Mouse (Mus musculus) liver, postnatal 0 days (tissue): ENCODE results near the gene Camta1. TPM values are rescaled to one million over a fixed set of nuclear protein-coding genes. Genes with fewer than 3 reads are reported as not detected.

ENCODE experiments used
- ATAC-seq: fragments of 200-750 bp; cut with Nextera tagmentation; 2 replicates; pipeline ENCODE4 v1.8.0; 2017; ENCODE audit warnings: mild to moderate bottlenecking, moderate library complexity
- DNase-seq: peaks from one replicate; pipeline ENCODE4 v3.0.0-alpha.2; 2016
- H3K27ac ChIP-seq: fragments of 300-500 bp; sonication (generic); 2 replicates; pipeline ENCODE4 v1.5.1; 2014; ENCODE audit warnings: antibody characterized with exemption, moderate library complexity, mild to moderate bottlenecking, low read depth
- H3K27me3 ChIP-seq: fragments of 300-500 bp; sonication (generic); 2 replicates; pipeline ENCODE4 v1.6.1; 2014; ENCODE audit warnings: low read length, control low read depth, mixed read lengths; ENCODE audit not compliant: insufficient read depth
- H3K36me3 ChIP-seq: fragments of 300-500 bp; sonication (generic); replicated peaks from 2 replicates; pipeline ENCODE4 v1.6.1; 2014; ENCODE audit warnings: mild to moderate bottlenecking, control low read depth, low read length, moderate library complexity, mixed read lengths; ENCODE audit not compliant: insufficient read depth
- H3K4me1 ChIP-seq: fragments of 300-500 bp; sonication (generic); 2 replicates; pipeline ENCODE4 v1.6.1; 2014; ENCODE audit warnings: antibody characterized with exemption, mild to moderate bottlenecking, control low read depth; ENCODE audit not compliant: insufficient read depth
- H3K4me2 ChIP-seq: fragments of 300-500 bp; sonication (generic); 2 replicates; pipeline ENCODE4 v1.6.1; 2014; ENCODE audit warnings: low read depth, mild to moderate bottlenecking, low read length, moderate library complexity, mixed read lengths
- H3K4me3 ChIP-seq: fragments of 300-500 bp; sonication (generic); 2 replicates; pipeline ENCODE4 v1.5.1; 2014; ENCODE audit warnings: low read depth, low read length
- H3K9ac ChIP-seq: fragments of 300-500 bp; sonication (generic); replicated peaks from 2 replicates; pipeline ENCODE4 v1.6.1; 2014; ENCODE audit warnings: mild to moderate bottlenecking, moderate library complexity
- H3K9me3 ChIP-seq: fragments of 300-500 bp; sonication (generic); 2 replicates; pipeline ENCODE4 v1.6.1; 2016; ENCODE audit warnings: mild to moderate bottlenecking, control low read depth, low read length, mixed read lengths
- CTCF ChIP-seq: sonication (generic); IDR thresholded peaks from 2 replicates; pipeline ENCODE4 v1.5.1; 2016; ENCODE audit warnings: antibody characterized with exemption, low read depth
- EP300 ChIP-seq: IDR thresholded peaks from 2 replicates; pipeline ENCODE4 v1.6.1; 2016; ENCODE audit warnings: antibody characterized with exemption, low read depth, mild to moderate bottlenecking
- WGBS: fragments of 180-500 bp; shearing (Covaris S2); extraction: QIAGEN DNeasy Blood & Tissue Kit; methylation state at CpG from one replicate; pipeline ENCODE4 v1.1.7; 2014; ENCODE audit not compliant: insufficient replicate concordance; 5-methylcytosine and 5-hydroxymethylcytosine counted together
- polyA plus RNA-seq: library from polyadenylated mRNA; unstranded; fragments of >200 nt; fragmentation: Nextera tagmentation; extraction: Ambion mirVana; gene quantifications from 2 replicates; pipeline ENCODE4 v1.2.1, GENCODE M21; 2015

Gene Camta1
- polyA plus RNA-seq, 1 experiment from 2014 or later, result 48.3 TPM

GRCm38 (mm10) chr4:151895624-151896023 lies 33.9 kb upstream of the Camta1 start:
- H3K36me3 ChIP-seq, result no peaks in the 10 kb centered on the region
- TF ChIP-seq EP300 (no peak), CTCF (no peak)
- no peak overlapping the region for H3K4me3 ChIP-seq
- no peaks in the 10 kb centered on the region for H3K27me3 ChIP-seq
- no peaks in the 10 kb centered on the region for H3K9me3 ChIP-seq
- ATAC-seq, result no peak
- no peak overlapping the region for H3K4me2 ChIP-seq
- no peak overlapping the region for H3K27ac ChIP-seq
- H3K9ac ChIP-seq, result no peak overlapping the region
- DNase-seq, result no peak
- 86% methylated on average over 7 of the region's 7 CpGs for WGBS
- H3K4me1 ChIP-seq, result no peaks in the 10 kb centered on the region

GRCm38 (mm10) chr4:151894926-151895325 lies 33.2 kb upstream of the Camta1 start:
- no peak overlapping the region for H3K4me2 ChIP-seq
- H3K27ac ChIP-seq, result no peak overlapping the region
- DNase-seq (no peak), ATAC-seq (no peak)
- H3K27me3 ChIP-seq, result no peaks in the 10 kb centered on the region
- no peak for TF ChIP-seq EP300
- TF ChIP-seq CTCF, result no peak
- H3K4me1 ChIP-seq, result no peaks in the 10 kb centered on the region
- H3K9ac ChIP-seq, result no peak overlapping the region
- H3K9me3 ChIP-seq, result no peaks in the 10 kb centered on the region
- no peak overlapping the region for H3K4me3 ChIP-seq
- WGBS, result 86% methylated on average over 12 of the region's 12 CpGs
- H3K36me3 ChIP-seq, result no peaks in the 10 kb centered on the region

- Histone ChIP-seq H3K9ac (no peak overlapping the region), H3K4me2 (no peak overlapping the region), H3K27ac (no peak overlapping the region), H3K27me3 (no peaks in the 10 kb centered on the region), H3K9me3 (no peaks in the 10 kb centered on the region), H3K4me1 (no peaks in the 10 kb centered on the region), H3K4me3 (no peak overlapping the region), H3K36me3 (no peaks in the 10 kb centered on the region)
- WGBS, result 72% methylated on average over 6 of the region's 6 CpGs
- no peak for DNase-seq
- no peak for ATAC-seq
- TF ChIP-seq EP300 (no peak), CTCF (peak; percentile 25)
Measured at GRCm38 (mm10) chr4:151893241-151893640, 31.6 kb upstream of the Camta1 start.

- TF ChIP-seq EP300, result no peak
- Histone ChIP-seq H3K9ac (no peak overlapping the region), H3K36me3 (no peaks in the 10 kb centered on the region), H3K4me1 (no peaks in the 10 kb centered on the region), H3K4me3 (no peak overlapping the region), H3K9me3 (peaks cover 5% of the 10 kb centered on the region), H3K27me3 (no peaks in the 10 kb centered on the region), H3K4me2 (no peak overlapping the region), H3K27ac (no peak overlapping the region)
- DNase-seq (no peak), ATAC-seq (no peak)
- WGBS, result 88% methylated on average over 12 of the region's 12 CpGs
Measured at GRCm38 (mm10) chr4:151881590-151881989, 19.9 kb upstream of the Camta1 start.

- no peak for ATAC-seq
- WGBS, result 77% methylated on average over 5 of the region's 5 CpGs
- H3K4me3 ChIP-seq, result no peak overlapping the region
Measured at GRCm38 (mm10) chr4:151880044-151880690, 18.5 kb upstream of the Camta1 start.

GRCm38 (mm10) chr4:151876400-151876799 lies 14.7 kb upstream of the Camta1 start:
- DNase-seq, result no peak
- peaks cover 5% of the 10 kb centered on the region for H3K9me3 ChIP-seq
- H3K4me3 ChIP-seq, result no peak overlapping the region
- 42% methylated on average over 14 of the region's 14 CpGs for WGBS
- H3K27me3 ChIP-seq, result 0 out of 2 replicates have a peak, but pooled peaks cover 2% of the 10 kb centered on the region
- ATAC-seq, result no peak
- no peak overlapping the region for H3K4me2 ChIP-seq
- H3K36me3 ChIP-seq, result no peaks in the 10 kb centered on the region
- no peak overlapping the region for H3K27ac ChIP-seq
- no peaks in the 10 kb centered on the region for H3K4me1 ChIP-seq
- no peak overlapping the region for H3K9ac ChIP-seq
- TF ChIP-seq EP300 (no peak), CTCF (no peak)

More at GRCm38 (mm10) chr4:151880044-151880690, 18.5 kb upstream of the Camta1 start:
- DNase-seq, result no peak
- Histone ChIP-seq H3K4me1 (no peaks in the 10 kb centered on the region), H3K27ac (no peak overlapping the region), H3K36me3 (no peaks in the 10 kb centered on the region), H3K9me3 (peaks cover 5% of the 10 kb centered on the region), H3K9ac (no peak overlapping the region), H3K27me3 (0 out of 2 replicates have a peak, but pooled peaks cover 2% of the 10 kb centered on the region), H3K4me2 (no peak overlapping the region)
- no peak for TF ChIP-seq EP300
- peak; percentile 55 for TF ChIP-seq CTCF
